Mouse (Mus musculus) stomach, embryonic 14.5 days (tissue): ENCODE measurements at regions not wholly inside any gene's neighbourhood (a gene's known extent, or its start where the extent isn't known, plus 50 kb on each side); places are given as distances from the start of the nearest gene placed in this dataset.

ENCODE experiments used
- ATAC-seq: fragments of 200-750 bp; cut with Nextera tagmentation; 2 replicates; pipeline ENCODE4 v1.8.0; 2017; ENCODE audit warnings: low read depth, moderate TSS enrichment; ENCODE audit not compliant: insufficient number of reproducible peaks, insufficient read depth, low FRiP score
- H3K27ac ChIP-seq: fragments of 300-500 bp; sonication (generic); 2 replicates; pipeline ENCODE4 v1.5.1; 2014; ENCODE audit warnings: mild to moderate bottlenecking, low read length, moderate library complexity, mixed read lengths
- H3K27me3 ChIP-seq: fragments of 300-500 bp; sonication (generic); 2 replicates; pipeline ENCODE4 v1.6.1; 2014; ENCODE audit warnings: low read length, control low read depth, mixed read lengths; ENCODE audit not compliant: control insufficient read depth, insufficient read depth
- H3K36me3 ChIP-seq: fragments of 300-500 bp; sonication (generic); 2 replicates; pipeline ENCODE4 v1.6.1; 2014; ENCODE audit warnings: mild to moderate bottlenecking, control low read depth, low read length, moderate library complexity, mixed read lengths; ENCODE audit not compliant: control insufficient read depth, insufficient read depth
- H3K4me1 ChIP-seq: fragments of 300-500 bp; sonication (generic); 2 replicates; pipeline ENCODE4 v1.6.1; 2014; ENCODE audit warnings: low read length, control low read depth, mixed read lengths; ENCODE audit not compliant: control insufficient read depth, insufficient read depth
- H3K4me2 ChIP-seq: fragments of 300-500 bp; sonication (generic); replicated peaks from 2 replicates; pipeline ENCODE4 v1.6.1; 2014; ENCODE audit warnings: low read depth, low read length, control low read depth
- H3K4me3 ChIP-seq: fragments of 300-500 bp; sonication (generic); 2 replicates; pipeline ENCODE4 v1.5.1; 2014; ENCODE audit warnings: low read depth, low read length, control low read depth
- H3K9ac ChIP-seq: fragments of 300-500 bp; sonication (generic); replicated peaks from 2 replicates; pipeline ENCODE4 v1.6.1; 2014; ENCODE audit warnings: low read depth, mild to moderate bottlenecking, control low read depth, low read length, moderate library complexity, mixed read lengths
- H3K9me3 ChIP-seq: fragments of 300-500 bp; sonication (generic); 2 replicates; pipeline ENCODE4 v1.6.1; 2016; ENCODE audit warnings: low read depth, low read length, control low read depth; ENCODE audit not compliant: control insufficient read depth
- WGBS: fragments of 180-500 bp; shearing (Covaris S2); extraction: QIAGEN DNeasy Blood & Tissue Kit; methylation state at CpG from one replicate; pipeline ENCODE4 v1.1.7; 2014; 5-methylcytosine and 5-hydroxymethylcytosine counted together

DNA sequence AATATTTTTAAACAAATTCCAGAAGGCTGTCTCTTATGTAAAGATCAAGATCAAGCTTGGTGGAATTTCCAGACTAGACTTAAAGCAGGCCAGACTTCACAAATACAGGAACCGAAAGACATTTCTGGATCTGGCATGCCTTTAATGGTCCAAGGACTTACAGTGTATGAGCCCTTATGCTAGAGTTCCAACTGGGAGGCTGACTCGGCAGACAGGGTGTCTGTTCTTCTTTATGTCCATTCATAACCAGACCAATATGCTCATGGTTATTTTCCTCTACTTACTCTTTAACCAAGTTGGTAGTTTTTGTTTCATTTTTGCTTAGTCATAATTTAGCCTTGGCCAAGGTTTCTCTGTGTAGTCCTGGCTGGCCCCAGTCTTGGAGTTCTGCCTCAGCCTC is 98.0 kb downstream of the Evx1 start:
- no peaks in the 10 kb centered on the region for H3K36me3 ChIP-seq
- WGBS: 78% methylated on average over 2 of the region's 2 CpGs
- no peak overlapping the region for H3K4me2 ChIP-seq
- 0 out of 2 replicates have a peak, but pooled peaks cover 8% of the 10 kb centered on the region for H3K4me1 ChIP-seq
- H3K9me3 ChIP-seq: no peaks in the 10 kb centered on the region
- no peak overlapping the region for H3K4me3 ChIP-seq
- ATAC-seq: no peak
- H3K9ac ChIP-seq: no peak overlapping the region
- H3K27me3 ChIP-seq: no peaks in the 10 kb centered on the region
- H3K27ac ChIP-seq: peak overlapping the region; percentile 33; the same call in 1 of the 2 replicates

- Histone ChIP-seq H3K9me3 (no peaks in the 10 kb centered on the region), H3K27me3 (no peaks in the 10 kb centered on the region), H3K4me3 (no peak overlapping the region), H3K9ac (no peak overlapping the region), H3K4me2 (no peak overlapping the region), H3K27ac (no peak overlapping the region), H3K36me3 (no peaks in the 10 kb centered on the region), H3K4me1 (0 out of 2 replicates have a peak, but pooled peaks cover 21% of the 10 kb centered on the region)
- no peak for ATAC-seq
- 93% methylated on average over 4 of the region's 4 CpGs for WGBS
These were observed 100.3 kb downstream of the Evx1 start for GRCm38 (mm10) chr6:52413639-52414038.

DNA sequence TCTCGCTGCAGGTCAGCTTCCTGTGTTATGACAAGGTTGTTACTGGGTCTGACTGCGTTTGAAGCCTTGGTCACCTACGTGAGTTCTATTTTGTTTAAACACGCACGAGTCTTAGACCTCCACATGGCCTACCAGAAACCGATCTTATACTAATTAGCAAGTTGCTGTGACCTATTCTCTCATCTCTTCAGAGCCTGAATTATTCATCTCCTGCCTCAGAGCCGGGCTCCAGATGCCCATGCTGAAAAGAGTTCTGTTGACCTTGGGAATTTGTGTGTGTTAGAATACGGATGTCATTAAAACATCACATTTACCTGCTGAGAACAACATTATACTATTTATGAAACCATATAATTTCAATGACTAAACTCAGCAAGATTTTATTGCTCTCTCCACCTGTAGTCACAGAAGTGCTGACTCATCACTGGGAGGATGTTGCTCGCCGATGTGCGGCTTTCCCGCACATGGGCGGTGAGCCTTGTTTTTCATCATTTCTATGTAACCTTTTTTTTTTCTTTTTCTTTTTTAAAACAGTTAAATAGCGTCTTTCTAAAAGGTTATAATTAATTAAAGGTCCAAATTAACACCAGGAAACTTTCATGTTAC is 102.1 kb downstream of the Evx1 start:
- H3K27me3 ChIP-seq: no peaks in the 10 kb centered on the region
- no peaks in the 10 kb centered on the region for H3K36me3 ChIP-seq
- no peak overlapping the region for H3K4me3 ChIP-seq
- ATAC-seq: no peak
- no peak overlapping the region for H3K27ac ChIP-seq
- H3K9ac ChIP-seq: no peak overlapping the region
- no peak overlapping the region for H3K4me2 ChIP-seq
- 90% methylated on average over 14 of the region's 14 CpGs for WGBS
- H3K9me3 ChIP-seq: no peaks in the 10 kb centered on the region
- H3K4me1 ChIP-seq: 0 out of 2 replicates have a peak, but pooled peaks cover 23% of the 10 kb centered on the region

DNA sequence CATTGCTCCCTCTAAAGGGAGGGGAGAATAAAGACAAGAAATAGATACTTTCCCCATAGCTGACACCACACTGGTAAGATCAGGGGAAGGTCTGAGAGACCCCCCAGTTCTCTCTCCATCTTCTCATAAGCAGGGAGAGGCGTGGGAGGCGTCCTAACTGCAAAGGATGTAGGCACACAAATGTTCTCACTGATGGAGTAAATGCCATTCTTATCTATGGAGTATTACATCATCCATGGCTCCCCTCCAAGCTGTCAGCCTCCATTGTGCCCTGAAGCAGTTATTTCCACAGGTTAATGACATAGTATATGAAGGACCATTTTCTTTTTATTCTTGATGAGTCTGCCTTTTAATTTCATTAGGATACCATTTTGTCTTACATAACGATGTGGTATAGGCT is 103.2 kb downstream of the Evx1 start:
- Histone ChIP-seq H3K4me2 (no peak overlapping the region), H3K27ac (no peak overlapping the region; the same call in 1 of the 2 replicates), H3K4me1 (0 out of 2 replicates have a peak, but pooled peaks cover 17% of the 10 kb centered on the region), H3K27me3 (no peaks in the 10 kb centered on the region), H3K9ac (no peak overlapping the region), H3K4me3 (no peak overlapping the region), H3K9me3 (no peaks in the 10 kb centered on the region), H3K36me3 (no peaks in the 10 kb centered on the region)
- WGBS: 51% methylated on average over 3 of the region's 3 CpGs
- no peak for ATAC-seq

GRCm38 (mm10) chr6:52417439-52418124 is 104.3 kb downstream of the Evx1 start:
- WGBS: 14% methylated on average over 10 of the region's 10 CpGs
- Histone ChIP-seq H3K27ac (peak overlapping the region; percentile 68), H3K9ac (no peak overlapping the region), H3K4me3 (no peak overlapping the region), H3K4me2 (0 out of 2 replicates have a peak overlapping the region, but pooled peaks have one; percentile 0), H3K27me3 (no peaks in the 10 kb centered on the region), H3K9me3 (no peaks in the 10 kb centered on the region), H3K4me1 (0 out of 2 replicates have a peak, but pooled peaks cover 17% of the 10 kb centered on the region), H3K36me3 (no peaks in the 10 kb centered on the region)
- peak; percentile 76 for ATAC-seq

DNA sequence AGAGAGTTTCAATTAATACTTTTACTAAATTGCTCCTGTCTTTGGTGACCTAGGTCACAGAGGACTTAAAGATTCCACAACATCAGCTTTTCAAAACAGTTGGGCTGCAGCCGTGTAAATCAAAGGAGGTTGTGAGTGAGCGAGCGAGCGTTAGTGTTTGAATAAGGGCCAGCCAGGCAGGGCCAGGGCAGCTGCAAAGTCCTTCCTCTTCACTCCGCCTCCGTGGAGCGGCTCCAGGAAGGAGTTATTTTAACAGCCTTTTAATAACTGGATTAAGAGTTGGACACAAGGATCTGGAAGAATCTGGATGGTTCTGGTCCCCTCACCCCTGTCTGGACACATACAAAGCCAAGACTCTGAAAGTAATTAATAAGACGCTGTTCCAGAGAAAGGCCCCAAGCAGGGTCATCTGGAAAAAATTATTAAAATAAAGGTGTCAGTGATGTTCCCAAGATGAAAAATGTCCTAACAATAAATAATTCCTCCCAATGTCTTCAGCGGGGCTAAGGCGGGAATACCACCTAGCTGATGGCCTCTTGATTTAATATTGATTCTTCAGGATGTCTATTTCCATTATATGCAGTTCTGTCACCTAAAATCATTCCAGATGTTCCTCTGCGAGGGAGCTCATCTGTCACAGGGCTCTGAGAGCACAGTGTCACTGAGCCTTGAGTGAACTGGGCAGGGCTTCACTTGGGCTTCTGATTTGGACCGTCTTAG is 105.3 kb downstream of the Evx1 start:
- Histone ChIP-seq H3K4me1 (0 out of 2 replicates have a peak, but pooled peaks cover 17% of the 10 kb centered on the region), H3K27me3 (no peaks in the 10 kb centered on the region), H3K9ac (no peak overlapping the region), H3K4me2 (no peak overlapping the region), H3K36me3 (no peaks in the 10 kb centered on the region), H3K27ac (no peak overlapping the region; the same call in 1 of the 2 replicates), H3K9me3 (no peaks in the 10 kb centered on the region), H3K4me3 (no peak overlapping the region)
- 18% methylated on average over 12 of the region's 12 CpGs for WGBS
- ATAC-seq: peak; percentile 69; the same call in 1 of the 2 replicates

GRCm38 (mm10) chr6:52420276-52420970 is 107.1 kb downstream of the Evx1 start:
- Histone ChIP-seq H3K4me2 (no peak overlapping the region), H3K4me3 (no peak overlapping the region), H3K9me3 (no peaks in the 10 kb centered on the region), H3K27me3 (no peaks in the 10 kb centered on the region), H3K4me1 (0 out of 2 replicates have a peak, but pooled peaks cover 17% of the 10 kb centered on the region), H3K36me3 (no peaks in the 10 kb centered on the region), H3K27ac (no peak overlapping the region), H3K9ac (no peak overlapping the region)
- ATAC-seq: no peak
- WGBS: 80% methylated on average over 7 of the region's 7 CpGs

DNA sequence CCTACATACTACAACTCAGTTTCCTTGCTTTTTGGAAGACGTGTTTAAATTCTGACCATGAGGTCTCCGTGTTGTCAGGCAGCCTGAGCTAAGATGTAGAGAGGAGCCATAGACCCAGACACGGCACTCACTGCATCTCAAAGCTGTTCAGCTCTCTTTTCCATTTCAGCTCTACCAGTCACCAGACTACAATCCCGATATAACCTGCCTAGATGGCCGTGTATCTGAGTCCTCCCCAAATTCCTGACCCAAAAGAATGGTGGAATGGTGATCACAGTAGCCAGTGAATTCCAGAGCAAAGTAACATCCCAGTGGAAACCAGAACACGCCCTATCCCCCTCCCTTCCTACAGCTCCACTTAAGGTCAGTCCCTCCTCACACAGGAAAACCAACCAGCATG is 108.5 kb downstream of the Evx1 start:
- no peak overlapping the region for H3K4me2 ChIP-seq
- H3K27ac ChIP-seq: no peak overlapping the region
- H3K36me3 ChIP-seq: no peaks in the 10 kb centered on the region
- WGBS: 90% methylated on average over 6 of the region's 6 CpGs
- H3K4me1 ChIP-seq: 0 out of 2 replicates have a peak, but pooled peaks cover 11% of the 10 kb centered on the region
- ATAC-seq: no peak
- H3K27me3 ChIP-seq: no peaks in the 10 kb centered on the region
- H3K9me3 ChIP-seq: no peaks in the 10 kb centered on the region
- no peak overlapping the region for H3K9ac ChIP-seq
- no peak overlapping the region for H3K4me3 ChIP-seq
